Mouse (Mus musculus) kidney, adult 18-20 months (tissue): ENCODE data around the gene Nepn.
A peak's percentile ranks its signal among the peaks of the same experiment; 100 is the strongest.

Source experiments
- DNase-seq: peaks from one replicate; pipeline ENCODE4 v3.0.0; 2021

The Nepn gene

DNA sequence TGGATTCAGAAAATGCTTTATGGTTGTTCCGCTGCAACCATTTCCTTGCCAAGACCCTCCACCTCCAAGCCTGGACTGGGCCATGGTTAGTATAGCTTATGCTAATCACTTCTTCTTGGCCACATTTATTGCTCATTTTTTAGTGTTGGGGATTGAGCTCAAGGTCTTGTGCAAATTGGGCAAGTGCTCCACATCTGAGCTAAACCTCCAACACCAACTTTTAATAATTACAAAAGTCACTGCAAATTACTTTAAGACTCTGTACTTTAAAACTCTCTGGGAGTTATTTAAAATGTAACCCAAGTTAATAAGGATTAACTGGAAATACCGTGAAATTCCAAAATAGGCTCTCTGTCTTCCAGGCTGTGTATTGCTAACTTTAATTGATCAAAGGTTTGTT is 18.8 kb downstream of the Nepn start:
- DNase-seq: peak; percentile 37

DNA sequence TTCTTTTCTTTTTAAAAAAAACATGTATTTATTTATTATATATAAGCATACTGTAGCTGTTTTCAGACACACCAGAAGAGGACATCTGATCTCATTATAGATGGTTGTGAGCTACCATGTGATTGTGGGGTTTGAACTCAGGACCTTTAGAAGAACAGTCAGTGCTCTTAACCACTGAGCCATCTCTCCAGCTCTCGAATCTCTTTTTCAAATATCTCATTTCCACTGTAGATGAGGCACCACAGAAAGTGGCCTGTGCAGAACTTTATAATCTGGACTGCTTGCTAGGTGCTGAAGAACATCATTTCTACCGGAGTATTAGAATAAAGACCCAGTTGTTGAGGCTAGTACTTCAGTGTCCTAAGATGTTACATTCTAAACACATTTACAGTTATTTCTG is 26.2 kb downstream of the Nepn start:
- no peak for DNase-seq

DNA sequence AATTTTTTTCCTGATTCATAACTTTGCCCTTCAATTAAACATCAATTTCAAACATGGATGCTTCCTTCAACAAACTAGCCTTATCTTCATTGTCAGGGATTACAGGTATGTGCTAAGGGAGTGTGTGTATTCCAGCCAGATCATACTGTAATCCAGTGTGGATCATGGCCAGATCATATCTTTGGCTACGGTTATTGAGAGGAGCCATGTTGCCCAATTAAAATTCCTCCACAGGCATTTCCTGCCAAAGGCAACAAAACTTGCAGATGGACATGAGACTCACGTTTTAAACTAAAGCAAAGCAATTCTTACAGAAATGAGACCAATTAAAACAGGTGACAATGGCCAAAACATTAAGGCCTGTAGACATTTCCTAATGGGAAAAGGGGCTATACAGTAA is 27.7 kb downstream of the Nepn start:
- DNase-seq: no peak

DNA sequence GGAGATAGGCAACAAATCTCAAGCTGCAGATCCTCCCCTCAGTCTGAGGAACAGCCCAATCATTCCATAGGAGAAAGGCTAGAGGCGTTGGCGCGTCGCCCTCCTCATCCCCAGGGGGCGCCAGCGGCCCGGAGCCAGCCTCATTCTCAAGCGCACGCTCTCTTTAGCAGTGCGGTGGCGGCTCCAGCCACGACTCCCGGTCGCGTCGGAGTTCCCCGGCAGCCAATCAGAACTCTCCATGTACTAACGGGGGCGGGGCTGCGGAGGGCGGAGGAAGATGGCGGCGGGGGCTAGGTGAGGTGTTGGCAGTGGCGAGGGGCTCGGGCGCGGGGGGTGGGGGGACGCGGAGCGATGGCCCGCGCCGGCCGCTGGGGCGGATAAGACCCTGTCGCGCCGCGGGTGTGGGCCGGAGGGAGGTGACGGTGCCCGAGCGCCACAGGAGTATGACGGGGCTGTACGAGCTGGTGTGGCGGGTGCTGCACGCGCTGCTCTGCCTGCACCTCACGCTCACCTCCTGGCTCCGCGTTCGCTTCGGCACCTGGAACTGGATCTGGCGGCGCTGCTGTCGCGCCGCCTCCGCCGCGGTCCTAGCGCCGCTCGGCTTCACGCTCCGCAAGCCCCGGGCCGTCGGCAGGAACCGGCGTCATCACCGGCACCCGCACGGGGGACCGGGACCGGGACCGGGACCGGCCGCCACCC is 28.7 kb downstream of the Nepn start, which contains the start of gene Nus1:
Gene Nus1, plus strand, starts transcription at position 249 of the 699 bp plus-strand sequence.
- DNase-seq: peak; percentile 95

DNA sequence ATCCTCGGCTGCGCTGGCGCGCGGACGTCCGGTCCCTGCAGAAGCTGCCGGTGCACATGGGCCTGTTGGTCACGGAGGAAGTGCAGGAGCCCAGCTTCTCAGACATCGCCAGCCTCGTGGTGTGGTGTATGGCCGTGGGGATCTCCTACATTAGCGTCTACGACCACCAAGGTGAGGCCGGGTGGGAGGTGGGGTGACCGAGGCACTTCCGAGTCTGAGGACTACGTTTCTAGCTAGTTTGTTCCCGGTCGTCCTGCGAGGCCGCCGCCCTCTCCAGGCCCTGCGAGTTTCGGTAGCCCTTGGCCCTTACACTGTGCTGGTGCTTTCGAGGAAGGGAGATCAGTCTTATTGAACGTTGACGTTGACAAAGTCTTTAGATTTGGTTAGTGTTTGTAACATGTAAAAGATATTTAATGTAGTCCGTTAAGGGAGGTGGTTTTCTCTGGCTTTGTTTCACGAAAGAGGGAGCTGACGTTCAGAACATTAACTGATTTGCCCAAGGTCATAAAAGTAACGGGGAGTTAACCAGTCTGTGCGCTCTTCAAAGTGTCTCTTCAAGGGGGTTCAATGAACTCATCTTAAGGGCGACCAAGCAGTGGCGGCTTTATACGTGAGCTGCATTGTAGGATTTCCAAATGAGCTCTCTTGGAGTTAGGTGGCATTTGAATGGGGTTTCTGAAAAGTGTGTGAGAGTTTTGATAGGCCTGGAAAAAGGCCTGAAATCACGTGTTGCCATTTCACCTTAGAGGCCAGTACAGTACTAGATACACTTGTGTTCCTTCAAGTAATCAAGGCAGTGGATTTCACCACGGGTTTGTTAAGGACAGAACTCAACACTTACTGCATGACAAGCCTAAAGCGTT is 29.5 kb downstream of the Nepn start:
- DNase-seq: peak; percentile 46

DNA sequence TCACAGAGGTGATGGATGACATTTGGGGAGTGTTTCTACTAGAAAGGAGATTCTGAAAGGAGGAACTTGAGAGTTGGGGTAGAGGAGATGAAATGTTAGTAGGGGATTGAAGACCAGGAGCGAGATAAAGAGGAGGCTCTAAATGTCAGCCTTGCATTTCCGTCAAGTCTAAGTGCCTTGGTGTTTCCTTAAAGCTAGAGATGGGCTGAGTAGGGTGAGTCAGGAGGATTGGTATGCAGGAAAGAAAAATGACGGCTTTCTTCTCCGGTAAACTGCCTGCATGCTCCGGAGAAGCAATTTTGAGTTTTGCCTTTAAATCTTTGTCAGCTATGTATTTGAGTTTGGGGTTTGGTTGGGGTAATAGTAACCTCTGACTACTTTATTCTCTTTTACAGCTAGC is 30.2 kb downstream of the Nepn start:
- DNase-seq: no peak

DNA sequence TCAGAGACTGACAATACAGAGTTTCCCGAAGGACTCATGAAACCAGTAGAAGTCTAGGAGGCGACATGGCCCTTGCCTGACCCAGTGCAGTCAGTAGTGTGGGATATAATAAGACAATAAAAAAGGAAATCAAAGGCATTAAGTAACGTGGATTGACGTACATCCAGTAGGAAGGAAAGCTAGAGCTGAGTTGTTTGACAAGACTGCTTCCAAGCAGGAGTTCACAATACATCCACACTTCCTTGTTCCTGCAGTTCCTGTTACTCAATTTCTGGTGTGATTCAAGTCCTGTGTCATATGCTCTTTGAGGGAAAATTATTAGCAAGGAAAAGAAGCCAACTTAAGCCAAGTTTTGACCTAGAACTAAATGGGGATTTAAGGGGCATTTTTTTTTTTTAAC is 30.6 kb downstream of the Nepn start:
- DNase-seq: no peak

DNA sequence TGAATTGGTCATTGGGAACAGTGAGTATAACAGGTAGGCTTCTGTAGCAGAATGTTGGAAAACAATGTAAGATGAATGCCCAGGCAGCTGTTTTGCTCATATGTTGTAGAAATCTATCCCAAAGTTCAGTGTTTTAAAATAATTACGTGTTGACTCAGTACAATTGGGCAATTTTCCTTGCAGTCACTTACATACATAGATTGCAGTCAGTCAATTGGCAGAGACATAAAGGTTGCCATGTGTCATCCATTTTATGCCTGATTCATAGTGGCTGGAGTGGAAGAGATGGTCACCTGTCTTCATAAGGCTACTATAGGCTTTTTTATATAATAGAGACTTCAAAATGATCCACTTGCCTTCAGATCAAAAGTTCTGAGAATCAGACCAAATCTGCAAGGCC is 31.8 kb downstream of the Nepn start:
- no peak for DNase-seq

DNA sequence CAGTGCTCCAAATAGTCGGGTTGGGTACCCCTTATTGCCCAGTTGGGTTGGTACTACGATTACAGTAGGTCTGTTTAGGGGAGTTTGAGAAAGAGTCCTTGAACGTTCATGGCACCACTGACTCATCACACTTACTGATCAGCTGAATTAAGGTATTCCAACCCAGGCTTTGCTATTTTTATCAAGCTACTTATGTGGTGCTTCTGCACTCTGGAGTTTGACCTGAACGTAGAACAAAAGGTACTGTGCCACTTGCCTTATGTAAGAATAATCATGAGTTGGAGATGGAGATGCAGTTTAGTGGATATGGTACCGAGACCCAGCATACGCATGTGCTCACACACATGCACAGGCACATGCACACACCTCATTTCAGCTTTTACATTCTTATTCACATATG is 32.9 kb downstream of the Nepn start:
- DNase-seq: peak; percentile 48

DNA sequence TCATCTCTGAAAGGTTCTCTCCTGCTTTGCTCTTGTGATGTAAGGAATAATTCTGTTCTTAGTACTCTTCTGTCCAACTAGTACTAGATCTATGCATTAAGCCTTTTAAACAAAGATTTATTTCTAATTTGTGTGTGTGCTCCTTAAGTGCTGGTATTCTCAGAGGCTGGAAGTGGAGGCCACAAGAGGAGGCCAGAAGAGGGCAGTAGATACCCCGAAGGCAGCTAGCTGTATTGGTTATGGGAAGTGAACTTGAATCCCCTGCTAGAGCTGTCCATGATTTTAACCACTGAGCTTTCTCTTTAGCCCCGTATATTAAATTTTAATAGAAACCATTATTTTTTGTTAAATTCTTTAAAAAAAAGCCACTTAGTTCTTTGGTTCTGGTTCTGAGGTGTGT is 34.3 kb downstream of the Nepn start:
- DNase-seq: peak; percentile 32

DNA sequence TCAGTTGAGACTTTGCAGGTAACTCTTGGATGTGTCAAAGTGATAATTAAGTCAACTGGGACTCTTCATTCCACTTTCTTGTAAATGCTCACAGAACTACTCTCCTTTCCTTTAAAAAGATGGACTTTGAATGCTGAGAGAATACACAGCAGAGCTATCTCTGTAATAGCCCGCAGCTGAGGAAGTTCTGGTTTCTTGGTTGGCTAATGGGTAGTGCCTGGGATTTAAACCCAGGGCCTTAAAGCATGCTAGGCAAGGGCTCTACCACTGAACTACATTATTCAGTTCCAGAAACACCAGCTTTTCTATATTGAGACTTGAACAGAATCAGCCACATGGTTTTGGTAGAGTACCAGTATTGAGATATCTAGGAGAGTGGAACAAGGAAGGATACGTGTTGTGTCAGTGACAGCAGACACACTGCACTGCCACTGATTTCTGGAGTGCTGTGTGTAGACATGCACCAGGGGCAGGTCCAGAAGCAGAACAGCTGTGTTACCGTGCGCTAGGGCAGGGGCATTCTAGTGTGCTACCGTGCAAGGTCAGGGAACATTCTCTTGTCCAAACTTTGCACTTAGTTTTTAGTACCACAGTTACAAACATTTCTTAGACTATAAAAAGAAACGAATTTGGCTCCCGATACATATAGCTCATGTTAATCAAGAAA is 37.7 kb downstream of the Nepn start:
- no peak for DNase-seq

DNA sequence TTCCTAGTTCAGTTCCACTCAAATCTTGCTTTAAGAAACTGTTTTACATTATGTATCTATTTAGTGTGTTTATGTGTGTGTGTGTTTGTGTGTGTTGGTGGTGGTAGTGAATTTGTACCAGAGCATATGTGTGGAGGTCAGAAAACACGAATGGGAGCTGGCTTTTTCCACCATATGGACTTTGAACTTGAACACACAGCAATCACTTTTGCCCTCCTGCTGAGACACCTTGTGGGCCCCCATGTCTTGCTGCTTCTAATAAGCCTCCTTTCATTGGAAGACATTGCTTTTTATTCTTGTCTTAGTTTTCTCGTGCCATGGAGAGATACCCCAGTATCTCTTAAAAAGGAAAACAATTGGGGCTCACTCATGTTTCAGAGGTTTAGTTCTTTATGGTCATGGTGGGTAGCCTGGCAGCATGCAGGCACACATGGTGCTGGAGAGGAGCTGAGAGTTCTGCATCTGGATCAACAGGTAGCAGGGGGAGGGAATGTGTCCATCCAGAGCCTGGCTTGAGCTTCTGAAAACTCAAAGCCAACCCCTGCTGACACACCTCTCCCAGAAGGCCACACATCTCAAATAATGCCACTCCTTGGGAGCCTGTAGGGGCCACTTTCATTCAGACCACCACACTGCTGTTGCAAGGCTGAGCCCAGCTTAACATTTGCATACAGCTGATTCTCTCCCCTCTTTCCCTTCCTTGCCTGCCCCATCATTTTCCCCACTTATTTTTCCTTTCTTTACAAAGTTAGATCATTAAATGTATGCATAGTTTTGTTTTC is 39.1 kb downstream of the Nepn start:
- no peak for DNase-seq

DNA sequence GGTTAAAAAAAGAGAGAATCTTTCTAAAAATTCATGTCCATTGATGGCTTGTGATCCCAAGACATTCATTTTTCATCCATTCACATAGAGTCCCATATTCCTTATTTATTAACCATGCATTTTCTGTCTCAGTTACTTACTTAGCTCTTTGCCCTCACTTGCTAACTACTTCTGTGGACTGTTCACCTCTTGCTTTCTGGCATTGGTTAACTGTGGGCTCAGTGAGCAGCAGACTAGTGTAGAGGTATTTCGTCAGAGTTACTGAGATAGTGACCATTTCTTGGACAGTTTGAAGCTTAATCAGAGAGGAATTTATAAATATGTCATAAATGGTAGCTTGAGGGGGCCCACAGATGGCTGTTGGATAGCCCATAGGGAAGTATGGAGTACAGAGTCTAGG is 42.2 kb downstream of the Nepn start:
- DNase-seq: no peak

DNA sequence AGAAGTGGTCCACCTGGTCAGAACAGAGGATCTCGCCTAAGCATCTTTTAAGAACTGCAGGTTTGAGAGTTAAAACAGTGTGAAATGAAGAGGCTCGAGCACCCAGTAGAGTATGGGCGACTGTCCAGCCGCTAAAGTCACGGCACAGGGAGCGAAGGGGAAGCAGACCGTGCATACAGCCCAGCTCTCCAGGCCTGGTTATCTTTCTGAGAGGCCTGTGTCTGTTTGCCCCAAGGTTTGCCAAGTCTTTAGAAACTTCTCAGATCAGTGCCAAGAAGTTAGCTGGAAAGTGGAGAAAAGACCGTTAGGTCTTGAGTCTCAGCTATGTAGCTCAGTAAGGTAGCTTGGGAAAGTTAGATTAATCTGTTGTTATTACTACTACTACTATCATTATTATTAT is 46.1 kb downstream of the Nepn start:
- no peak for DNase-seq
